ENCODE assay signal across 30 mouse cellular contexts in the genomic region with DNA sequence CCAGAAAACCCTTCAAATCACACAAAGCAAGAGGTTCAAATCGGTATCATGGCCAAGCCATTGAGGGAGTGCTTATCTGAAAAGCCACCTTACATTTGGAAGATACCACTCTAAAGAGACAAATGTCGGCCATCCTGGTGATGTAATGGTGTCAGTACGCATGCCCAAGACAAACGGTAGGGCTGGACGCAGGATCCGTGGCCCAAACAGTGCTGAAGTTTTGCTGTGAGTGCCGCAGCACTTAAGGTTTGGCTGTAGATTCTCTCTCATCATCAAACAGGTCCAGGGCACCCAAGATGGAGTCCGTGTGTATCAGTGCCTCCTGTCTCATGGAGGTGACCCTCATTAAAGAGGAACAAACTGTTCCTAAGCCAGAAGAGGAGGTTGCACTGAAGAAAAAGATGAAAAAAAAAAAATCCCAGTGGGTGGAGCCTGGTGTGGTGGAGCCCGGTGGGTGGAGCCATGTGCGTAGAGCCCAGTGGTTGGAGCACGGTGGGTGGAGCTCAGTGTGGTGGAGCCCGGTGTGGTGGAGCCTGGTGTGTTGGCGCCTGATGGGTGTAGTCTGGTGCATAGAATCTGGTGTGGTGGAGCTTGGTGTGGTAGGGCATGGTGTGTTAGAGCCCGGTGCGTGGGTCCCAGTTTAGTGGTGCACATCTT. TPM values are rescaled to one million over a fixed set of nuclear protein-coding genes. Genes with fewer than 3 reads are reported as not detected.
DNase-seq lines count a peak whose midpoint lies in the region; ATAC-seq and TF ChIP-seq lines count a peak whose summit lies in the region.
"Had no signal": no experiment of that assay in that cellular context is flagged by ENCODE, and none has a peak within 500 bp of the region (broad histone marks: within the 10 kb centered on the region; RNA-seq: fewer than 3 reads in every experiment).

No protein-coding gene starts in this region.

- TF ChIP-seq POLR2A in ES-Bruce4 (IDR thresholded peaks at IDR 0.05; ENCODE audit: insufficient read depth, low read length): no peak

- no peak overlapping the region for H3K9ac ChIP-seq in liver, embryonic 13.5 days
- no peak overlapping the region for H3K9ac ChIP-seq in liver, embryonic 12.5 days
- H3K9ac ChIP-seq in ES-Bruce4 (ENCODE audit: low read depth, poor library complexity, severe bottlenecking) (no peak overlapping the region), ES-E14 (ENCODE audit: insufficient read depth, low read depth, low read length, poor library complexity, severe bottlenecking) (peak overlapping the region; percentile 23; the same call in 1 of the 2 replicates)
- no peak overlapping the region for H3K9ac ChIP-seq in forebrain, embryonic 12.5 days
- H3K9ac ChIP-seq in intestine, embryonic 16.5 days (ENCODE audit: low read depth, low read length): no peak overlapping the region
- H3K9ac ChIP-seq: embryonic facial prominence, embryonic 12.5 days; embryonic facial prominence, embryonic 15.5 days; forebrain, embryonic 15.5 days; heart, embryonic 13.5 days; hindbrain, embryonic 14.5 days had no signal

- 0 out of 2 replicates have a peak, but pooled peaks have one; percentile 34 for ATAC-seq in liver, embryonic 13.5 days (ENCODE audit: low read depth)
- ATAC-seq in liver, embryonic 12.5 days: no peak
- no peak for ATAC-seq in forebrain, embryonic 12.5 days (ENCODE audit: low FRiP score)
- ATAC-seq in intestine, embryonic 16.5 days: no peak
- ATAC-seq: CD4-positive, CD25-positive, alpha-beta regulatory T cell, adult 4 months; forebrain, embryonic 15.5 days had no signal

- no peak overlapping the region for H3K27ac ChIP-seq in liver, embryonic 13.5 days
- no peak overlapping the region for H3K27ac ChIP-seq in liver, embryonic 12.5 days
- H3K27ac ChIP-seq in ES-Bruce4 (ENCODE audit: insufficient read depth, low read length) (no peak overlapping the region), ES-E14 (ENCODE audit: insufficient read depth, low read depth, low read length, poor library complexity, severe bottlenecking) (0 out of 2 replicates have a peak overlapping the region, but pooled peaks have one; percentile 14)
- H3K27ac ChIP-seq in forebrain, embryonic 12.5 days: no peak overlapping the region
- no peak overlapping the region for H3K27ac ChIP-seq in intestine, embryonic 16.5 days (ENCODE audit: low read length)
- H3K27ac ChIP-seq: embryonic facial prominence, embryonic 12.5 days; embryonic facial prominence, embryonic 15.5 days; forebrain, embryonic 15.5 days; heart, adult 2 months; heart, embryonic 10.5 days; heart, embryonic 13.5 days; hindbrain, embryonic 14.5 days had no signal

- no peak for DNase-seq in liver, embryonic 13.5 days
- peak; percentile 79 for DNase-seq in ES-E14 (ENCODE audit: low read depth, low spot score)
- DNase-seq: adrenal gland, adult 2 months; cerebellum, adult 11 months; cerebellum, adult 2 months; cerebellum, adult 9-11 months; cerebellum, postnatal 25 days; gastrocnemius, postnatal 25 days; heart, adult 2 months; heart, postnatal 14 days; heart, postnatal 4 days had no signal

- 57% methylated on average over 15 of the region's 15 CpGs for WGBS in liver, embryonic 13.5 days (ENCODE audit: insufficient replicate concordance)
- 58% methylated on average over 15 of the region's 15 CpGs for WGBS in liver, embryonic 12.5 days (ENCODE audit: insufficient replicate concordance)
- 94% methylated on average over 15 of the region's 15 CpGs for WGBS in forebrain, embryonic 12.5 days
- 86% methylated on average over 15 of the region's 15 CpGs for WGBS in intestine, embryonic 16.5 days

- H3K4me2 ChIP-seq in liver, embryonic 13.5 days: no peak overlapping the region
- H3K4me2 ChIP-seq in liver, embryonic 12.5 days: no peak overlapping the region
- no peak overlapping the region for H3K4me2 ChIP-seq in forebrain, embryonic 12.5 days
- H3K4me2 ChIP-seq in intestine, embryonic 16.5 days (ENCODE audit: low read depth, low read length): no peak overlapping the region
- H3K4me2 ChIP-seq: embryonic facial prominence, embryonic 12.5 days; embryonic facial prominence, embryonic 15.5 days; forebrain, embryonic 15.5 days; heart, embryonic 13.5 days; hindbrain, embryonic 14.5 days had no signal

- peaks cover 5% of the 10 kb centered on the region; the same call in 1 of the 2 replicates for H3K4me1 ChIP-seq in liver, embryonic 13.5 days (replicated peaks)
- no peaks in the 10 kb centered on the region for H3K4me1 ChIP-seq in liver, embryonic 12.5 days
- H3K4me1 ChIP-seq in ES-Bruce4 (ENCODE audit: control insufficient read depth, insufficient read depth, low read length) (peaks cover 10% of the 10 kb centered on the region), ES-E14 (ENCODE audit: control insufficient read depth in 2 of 2, insufficient read depth in 2 of 2, low read length in 2 of 2, poor library complexity in 1 of 2) (peaks cover 2 to 13% of the 10 kb centered on the region in 2 experiments; a peak in 3 of 4 replicates)
- H3K4me1 ChIP-seq in forebrain, embryonic 12.5 days: no peaks in the 10 kb centered on the region
- H3K4me1 ChIP-seq in intestine, embryonic 16.5 days (ENCODE audit: control insufficient read depth, insufficient read depth, low read length): no peaks in the 10 kb centered on the region
- H3K4me1 ChIP-seq: embryonic facial prominence, embryonic 12.5 days; embryonic facial prominence, embryonic 15.5 days; forebrain, embryonic 15.5 days; heart, embryonic 10.5 days; heart, embryonic 13.5 days had no signal

- H3K9me3 ChIP-seq in liver, embryonic 13.5 days (replicated peaks): no peaks in the 10 kb centered on the region
- H3K9me3 ChIP-seq in liver, embryonic 12.5 days (replicated peaks): no peaks in the 10 kb centered on the region
- H3K9me3 ChIP-seq in ES-Bruce4 (replicated peaks; ENCODE audit: control insufficient read depth, insufficient read depth, low read length, poor library complexity, severe bottlenecking): peaks cover 5% of the 10 kb centered on the region
- no peaks in the 10 kb centered on the region for H3K9me3 ChIP-seq in ES-E14 (ENCODE audit: control insufficient read depth, insufficient read depth, low read depth, low read length)
- no peaks in the 10 kb centered on the region for H3K9me3 ChIP-seq in forebrain, embryonic 12.5 days
- no peaks in the 10 kb centered on the region for H3K9me3 ChIP-seq in intestine, embryonic 16.5 days (ENCODE audit: control insufficient read depth, low read length)
- H3K9me3 ChIP-seq: embryonic facial prominence, embryonic 12.5 days; embryonic facial prominence, embryonic 15.5 days; forebrain, embryonic 15.5 days; heart, embryonic 10.5 days; heart, embryonic 13.5 days had no signal

- in situ Hi-C loops in ES-E14 (cut with MboI; ENCODE audit: low sequenced_read_pairs in 2 of 2, unreplicated experiment in 2 of 2): no loop called here

- H3K4me3 ChIP-seq in liver, embryonic 13.5 days (replicated peaks): no peak overlapping the region
- H3K4me3 ChIP-seq in liver, embryonic 12.5 days: no peak overlapping the region
- H3K4me3 ChIP-seq in ES-Bruce4 (ENCODE audit: low read depth, low read length) (peak overlapping the region; percentile 2; the same call in 1 of the 2 replicates), ES-E14 (ENCODE audit: insufficient read depth in 1 of 2, low read depth in 1 of 2, low read length in 2 of 2, poor library complexity in 1 of 2, severe bottlenecking in 1 of 2) (no peak overlapping the region)
- no peak overlapping the region for H3K4me3 ChIP-seq in forebrain, embryonic 12.5 days (replicated peaks)
- no peak overlapping the region for H3K4me3 ChIP-seq in intestine, embryonic 16.5 days (ENCODE audit: low read length)
- H3K4me3 ChIP-seq: embryonic facial prominence, embryonic 12.5 days; embryonic facial prominence, embryonic 15.5 days; forebrain, embryonic 15.5 days; heart, adult 2 months; heart, embryonic 10.5 days; heart, embryonic 13.5 days had no signal

- TF ChIP-seq CTCF in ES-Bruce4 (IDR thresholded peaks at IDR 0.05; ENCODE audit: low read depth, low read length): no peak

- 0 out of 2 replicates have a peak, but pooled peaks cover 1% of the 10 kb centered on the region for H3K27me3 ChIP-seq in liver, embryonic 13.5 days
- H3K27me3 ChIP-seq in liver, embryonic 12.5 days (replicated peaks): peaks cover 20% of the 10 kb centered on the region; the same call in 1 of the 2 replicates
- H3K27me3 ChIP-seq in ES-Bruce4 (ENCODE audit: control insufficient read depth, insufficient read depth, low read length, poor library complexity, severe bottlenecking): no peaks in the 10 kb centered on the region
- peaks cover 6% of the 10 kb centered on the region; the same call in 1 of the 2 replicates for H3K27me3 ChIP-seq in forebrain, embryonic 12.5 days
- H3K27me3 ChIP-seq in intestine, embryonic 16.5 days (replicated peaks; ENCODE audit: control insufficient read depth, insufficient read depth, low read length): no peaks in the 10 kb centered on the region
- H3K27me3 ChIP-seq: embryonic facial prominence, embryonic 15.5 days; forebrain, embryonic 15.5 days had no signal

- no peak for TF ChIP-seq EP300 in ES-Bruce4 (IDR thresholded peaks at IDR 0.05; ENCODE audit: insufficient read depth, low read depth, low read length)

- no peaks in the 10 kb centered on the region for H3K36me3 ChIP-seq in liver, embryonic 13.5 days
- H3K36me3 ChIP-seq in liver, embryonic 12.5 days: no peaks in the 10 kb centered on the region
- H3K36me3 ChIP-seq in ES-Bruce4 (ENCODE audit: control insufficient read depth, insufficient read depth, low read length, poor library complexity, severe bottlenecking) (no peaks in the 10 kb centered on the region), ES-E14 (ENCODE audit: control insufficient read depth, insufficient read depth, low read length, poor library complexity, severe bottlenecking) (no peaks in the 10 kb centered on the region)
- H3K36me3 ChIP-seq in forebrain, embryonic 12.5 days (replicated peaks): no peaks in the 10 kb centered on the region
- no peaks in the 10 kb centered on the region for H3K36me3 ChIP-seq in intestine, embryonic 16.5 days (ENCODE audit: control insufficient read depth, insufficient read depth, low read length)
- H3K36me3 ChIP-seq: embryonic facial prominence, embryonic 12.5 days; embryonic facial prominence, embryonic 15.5 days; forebrain, embryonic 15.5 days; heart, embryonic 10.5 days; heart, embryonic 13.5 days had no signal

RNA-seq across cellular contexts. Expression of a gene that starts 37.9 kb away (rescaled TPM):
- polyA plus RNA-seq in liver, embryonic 13.5 days (2015; fragmentation: Nextera tagmentation; extraction: Ambion mirVana): 0.28 TPM in 1 of 2 replicates, not detected in the other
- polyA plus RNA-seq in liver, embryonic 12.5 days (2016; fragmentation: Nextera tagmentation; extraction: Ambion mirVana): 0.20 TPM in 1 of 2 replicates, not detected in the other
- polyA plus RNA-seq in ES-Bruce4 (2011; ENCODE audit: insufficient read depth, insufficient read length, low read depth, missing spikeins): 0.88 and 0.97 TPM in 2 replicates
- total RNA-seq in ES-E14 (2012; rRNA removed): 0.54 and 1.6 TPM in 2 replicates
- polyA plus RNA-seq in forebrain, embryonic 12.5 days (2016; fragmentation: Nextera tagmentation; extraction: Ambion mirVana): 0.38 and 0.81 TPM in 2 replicates
- 0.20 TPM in 1 of 2 replicates, not detected in the other for polyA plus RNA-seq in intestine, embryonic 16.5 days (2015; fragmentation: Nextera tagmentation; extraction: Ambion mirVana)
- total RNA-seq: adrenal gland, adult 2 months; adrenal gland, postnatal 14 days; common myeloid progenitor, adult 5-6 weeks; heart, adult 2 months; heart, postnatal 14 days had no signal
- polyA plus RNA-seq: C2C12; cerebellum, adult 2 months; heart, adult 2 months; heart, embryonic 10.5 days; hindbrain, embryonic 11.5 days; intestine, embryonic 14.5 days had no signal

RNA-seq across cellular contexts. Expression of a gene that starts 39.2 kb away (rescaled TPM):
- polyA plus RNA-seq in liver, embryonic 13.5 days (2015; fragmentation: Nextera tagmentation; extraction: Ambion mirVana): not detected in 2 replicates
- polyA plus RNA-seq in liver, embryonic 12.5 days (2016; fragmentation: Nextera tagmentation; extraction: Ambion mirVana): not detected in 2 replicates
- polyA plus RNA-seq in ES-Bruce4 (2011; ENCODE audit: insufficient read depth, insufficient read length, low read depth, missing spikeins): 107 TPM in 2 replicates
- 18.2 and 19.7 TPM in 2 replicates for total RNA-seq in ES-E14 (2012; rRNA removed)
- 35.0 and 35.8 TPM in 2 replicates for polyA plus RNA-seq in forebrain, embryonic 12.5 days (2016; fragmentation: Nextera tagmentation; extraction: Ambion mirVana)
- polyA plus RNA-seq in intestine, embryonic 16.5 days (2015; fragmentation: Nextera tagmentation; extraction: Ambion mirVana): 0.04 and 0.13 TPM in 2 replicates
- total RNA-seq: adrenal gland, adult 2 months; adrenal gland, postnatal 14 days; common myeloid progenitor, adult 5-6 weeks; gastrocnemius, adult 8-10 months; gastrocnemius, postnatal 25 days; heart, adult 2 months; heart, postnatal 14 days; heart, postnatal 4 days had no signal
- polyA plus RNA-seq: adrenal gland, adult 2 months; heart, adult 2 months had no signal

RNA-seq across cellular contexts. Expression of a gene that starts 51.8 kb away (rescaled TPM):
- 0.54 TPM in 2 replicates for polyA plus RNA-seq in liver, embryonic 13.5 days (2015; fragmentation: Nextera tagmentation; extraction: Ambion mirVana)
- polyA plus RNA-seq in liver, embryonic 12.5 days (2016; fragmentation: Nextera tagmentation; extraction: Ambion mirVana): 0.98 and 1.1 TPM in 2 replicates
- not detected in 2 replicates for polyA plus RNA-seq in ES-Bruce4 (2011; ENCODE audit: insufficient read depth, insufficient read length, low read depth, missing spikeins)
- 0.27 and 0.69 TPM in 2 replicates for total RNA-seq in ES-E14 (2012; rRNA removed)
- 2.1 and 2.2 TPM in 2 replicates for polyA plus RNA-seq in forebrain, embryonic 12.5 days (2016; fragmentation: Nextera tagmentation; extraction: Ambion mirVana)
- 0.99 and 1.0 TPM in 2 replicates for polyA plus RNA-seq in intestine, embryonic 16.5 days (2015; fragmentation: Nextera tagmentation; extraction: Ambion mirVana)
- total RNA-seq: adrenal gland, adult 2 months; adrenal gland, postnatal 14 days; adrenal gland, postnatal 4 days; gastrocnemius, adult 8-10 months; gastrocnemius, postnatal 25 days; heart, adult 2 months; heart, postnatal 14 days; heart, postnatal 4 days had no signal
- polyA plus RNA-seq: adrenal gland, adult 2 months; cerebellum, adult 2 months; gonadal fat pad, adult 2 months; heart, adult 2 months had no signal

Comparison
In these comparisons a context has a peak if more than half of its experiments do, and no peak if none do; other contexts are left out.
1. RNA of a gene that starts 39.2 kb away (polyA plus RNA-seq): 107 TPM in ES-Bruce4 and 35.0 to 35.8 TPM in forebrain, embryonic 12.5 days; 0.04 to 0.13 TPM in intestine, embryonic 16.5 days, not detected in liver, embryonic 13.5 days and not detected in liver, embryonic 12.5 days; every median in the first group is over 10 times any median in the second.